Comparison of ENCODE assay signal across 8 mouse cellular contexts in genomic region chr8:10586956-10587744, GRCm38 (mm10).
DNase-seq lines count a peak whose midpoint lies in the region; ATAC-seq lines count a peak whose summit lies in the region.

No protein-coding gene starts in this region.

- ATAC-seq in heart, embryonic 11.5 days (replicated peaks; ENCODE audit: insufficient number of reproducible peaks, low FRiP score, low TSS enrichment) = no peak; the same call in 1 of the 2 replicates
- ATAC-seq in kidney, embryonic 15.5 days (replicated peaks; ENCODE audit: low FRiP score) = peak; percentile 81; the same call in 1 of the 2 replicates
- peak; percentile 55 for ATAC-seq in neural tube, embryonic 15.5 days (ENCODE audit: low FRiP score)
- no peak for ATAC-seq in erythroblast, adult 5-6 weeks (replicated peaks; ENCODE audit: low FRiP score, poor library complexity, severe bottlenecking)

- no peaks in the 10 kb centered on the region for H3K9me3 ChIP-seq in heart, embryonic 11.5 days (replicated peaks; ENCODE audit: control insufficient read depth, low read length)
- H3K9me3 ChIP-seq in kidney, embryonic 15.5 days (replicated peaks) = no peaks in the 10 kb centered on the region
- no peaks in the 10 kb centered on the region for H3K9me3 ChIP-seq in neural tube, embryonic 15.5 days (replicated peaks)

- no peak overlapping the region for H3K27ac ChIP-seq in heart, embryonic 11.5 days (ENCODE audit: low read depth, low read length)
- H3K27ac ChIP-seq in kidney, embryonic 15.5 days = no peak overlapping the region
- no peak overlapping the region for H3K27ac ChIP-seq in neural tube, embryonic 15.5 days (replicated peaks)

- no peak overlapping the region for H3K9ac ChIP-seq in heart, embryonic 11.5 days (ENCODE audit: low read depth, low read length)
- no peak overlapping the region for H3K9ac ChIP-seq in kidney, embryonic 15.5 days
- no peak overlapping the region for H3K9ac ChIP-seq in neural tube, embryonic 15.5 days (replicated peaks)

- H3K27me3 ChIP-seq in heart, embryonic 11.5 days (ENCODE audit: control insufficient read depth, insufficient read depth, low read length) = no peaks in the 10 kb centered on the region
- H3K27me3 ChIP-seq in kidney, embryonic 15.5 days = 0 out of 2 replicates have a peak, but pooled peaks cover 7% of the 10 kb centered on the region
- H3K27me3 ChIP-seq in neural tube, embryonic 15.5 days (replicated peaks) = no peaks in the 10 kb centered on the region

- H3K4me1 ChIP-seq in heart, embryonic 11.5 days (ENCODE audit: control insufficient read depth, insufficient read depth, low read length) = peaks cover 19% of the 10 kb centered on the region; the same call in 1 of the 2 replicates
- H3K4me1 ChIP-seq in kidney, embryonic 15.5 days = peaks cover 13% of the 10 kb centered on the region
- peaks cover 12% of the 10 kb centered on the region; the same call in 1 of the 2 replicates for H3K4me1 ChIP-seq in neural tube, embryonic 15.5 days

- peak; percentile 67 for DNase-seq in adrenal gland, postnatal 10 days
- DNase-seq in adrenal gland, postnatal 4 days (ENCODE audit: low spot score in 2 of 2) = no peak
- peak; percentile 70 for DNase-seq in adipocyte (ENCODE audit: low spot score)
- DNase-seq in layer of hippocampus, adult 8-10 months (ENCODE audit: low spot score in 2 of 2) = no peak

- no peak overlapping the region for H3K4me3 ChIP-seq in heart, embryonic 11.5 days (ENCODE audit: low read depth, low read length)
- no peak overlapping the region for H3K4me3 ChIP-seq in kidney, embryonic 15.5 days (replicated peaks)
- H3K4me3 ChIP-seq in neural tube, embryonic 15.5 days (replicated peaks) = no peak overlapping the region

- H3K4me2 ChIP-seq in heart, embryonic 11.5 days = peak overlapping the region; percentile 38
- peak overlapping the region; percentile 36; the same call in 1 of the 2 replicates for H3K4me2 ChIP-seq in kidney, embryonic 15.5 days
- no peak overlapping the region for H3K4me2 ChIP-seq in neural tube, embryonic 15.5 days

- WGBS in heart, embryonic 11.5 days (ENCODE audit: insufficient replicate concordance) = 34% methylated on average over 9 of the region's 14 CpGs
- 19% methylated on average over 10 of the region's 14 CpGs for WGBS in kidney, embryonic 15.5 days
- 34% methylated on average over 10 of the region's 14 CpGs for WGBS in neural tube, embryonic 15.5 days

- H3K36me3 ChIP-seq in heart, embryonic 11.5 days (ENCODE audit: control insufficient read depth, insufficient read depth, low read length) = no peaks in the 10 kb centered on the region
- H3K36me3 ChIP-seq in kidney, embryonic 15.5 days = no peaks in the 10 kb centered on the region
- H3K36me3 ChIP-seq in neural tube, embryonic 15.5 days = no peaks in the 10 kb centered on the region

Comparison
In these comparisons a context has a peak if more than half of its experiments do, and no peak if none do; other contexts are left out.
1. DNase-seq: peak in adrenal gland, postnatal 10 days (single experiment) and adipocyte (single experiment); none in adrenal gland, postnatal 4 days (0 of 2) and layer of hippocampus, adult 8-10 months (0 of 2).
2. ATAC-seq: peak in kidney, embryonic 15.5 days (single experiment) and neural tube, embryonic 15.5 days (single experiment); none in heart, embryonic 11.5 days (single experiment) and erythroblast, adult 5-6 weeks (single experiment).